Mouse (Mus musculus): ENCODE results near the gene Aldoc. TPM values are rescaled to one million over a fixed set of nuclear protein-coding genes. Genes with fewer than 3 reads are reported as not detected.

The Aldoc gene
- polyA plus RNA-seq, 1 experiment from 2014 or later = 4.3 TPM

GRCm38 (mm10) chr11:78344328-78344889 is 21.6 kb downstream of the Aldoc start:
- 79% methylated on average over 6 of the region's 6 CpGs for WGBS
- peaks cover 24% of the 10 kb centered on the region for H3K4me1 ChIP-seq (ENCODE audit: control insufficient read depth, insufficient read depth, low read length)
- peak overlapping the region; percentile 38; the same call in 1 of the 2 replicates for H3K27ac ChIP-seq (ENCODE audit: low read depth, low read length)
- no peaks in the 10 kb centered on the region for H3K27me3 ChIP-seq (ENCODE audit: control insufficient read depth, insufficient read depth, low read length)
- peaks cover 17% of the 10 kb centered on the region; the same call in 1 of the 2 replicates for H3K36me3 ChIP-seq (ENCODE audit: control insufficient read depth, insufficient read depth, low read length)
- ATAC-seq (ENCODE audit: low FRiP score, low TSS enrichment) = no peak
- peak overlapping the region; percentile 87 for H3K4me3 ChIP-seq (ENCODE audit: low read length)
- peak overlapping the region; percentile 82 for H3K9ac ChIP-seq (ENCODE audit: low read depth, low read length)
- peak overlapping the region; percentile 88 for H3K4me2 ChIP-seq (replicated peaks; ENCODE audit: low read depth, low read length)
- no peaks in the 10 kb centered on the region for H3K9me3 ChIP-seq (ENCODE audit: control insufficient read depth, low read length)

GRCm38 (mm10) chr11:78344890-78345715 is 22.3 kb downstream of the Aldoc start:
- no peak overlapping the region for H3K27ac ChIP-seq (ENCODE audit: low read depth, low read length)
- peak overlapping the region; percentile 87 for H3K4me3 ChIP-seq (ENCODE audit: low read length)

GRCm38 (mm10) chr11:78345801-78346200 is 23.0 kb downstream of the Aldoc start:
- Histone ChIP-seq H3K27ac (ENCODE audit: low read depth, low read length) (no peak overlapping the region), H3K4me3 (ENCODE audit: low read length) (no peak overlapping the region), H3K9me3 (ENCODE audit: control insufficient read depth, low read length) (no peaks in the 10 kb centered on the region), H3K27me3 (ENCODE audit: control insufficient read depth, insufficient read depth, low read length) (no peaks in the 10 kb centered on the region), H3K4me1 (ENCODE audit: control insufficient read depth, insufficient read depth, low read length) (peaks cover 24% of the 10 kb centered on the region), H3K4me2 (replicated peaks; ENCODE audit: low read depth, low read length) (no peak overlapping the region), H3K9ac (ENCODE audit: low read depth, low read length) (no peak overlapping the region), H3K36me3 (ENCODE audit: control insufficient read depth, insufficient read depth, low read length) (peaks cover 10% of the 10 kb centered on the region; the same call in 1 of the 2 replicates)
- ATAC-seq (ENCODE audit: low FRiP score, low TSS enrichment) = no peak
- 79% methylated on average over 7 of the region's 7 CpGs for WGBS

More at GRCm38 (mm10) chr11:78344890-78345715, 22.3 kb downstream of the Aldoc start:
- no peak for ATAC-seq (ENCODE audit: low FRiP score, low TSS enrichment)
- Histone ChIP-seq H3K36me3 (ENCODE audit: control insufficient read depth, insufficient read depth, low read length) (peaks cover 11% of the 10 kb centered on the region; the same call in 1 of the 2 replicates), H3K4me2 (replicated peaks; ENCODE audit: low read depth, low read length) (peak overlapping the region; percentile 88), H3K27me3 (ENCODE audit: control insufficient read depth, insufficient read depth, low read length) (no peaks in the 10 kb centered on the region), H3K4me1 (ENCODE audit: control insufficient read depth, insufficient read depth, low read length) (peaks cover 24% of the 10 kb centered on the region), H3K9ac (ENCODE audit: low read depth, low read length) (peak overlapping the region; percentile 37), H3K9me3 (ENCODE audit: control insufficient read depth, low read length) (no peaks in the 10 kb centered on the region)
- 40% methylated on average over 8 of the region's 8 CpGs for whole genome bisulfite sequencing

GRCm38 (mm10) chr11:78346326-78347069 is 23.7 kb downstream of the Aldoc start:
- H3K4me2 ChIP-seq (replicated peaks; ENCODE audit: low read depth, low read length) = no peak overlapping the region; the same call in 1 of the 2 replicates
- H3K4me3 ChIP-seq (ENCODE audit: low read length) = no peak overlapping the region
- no peaks in the 10 kb centered on the region for H3K9me3 ChIP-seq (ENCODE audit: control insufficient read depth, low read length)
- peaks cover 24% of the 10 kb centered on the region for H3K4me1 ChIP-seq (ENCODE audit: control insufficient read depth, insufficient read depth, low read length)
- WGBS = 86% methylated on average over 6 of the region's 6 CpGs
- no peaks in the 10 kb centered on the region for H3K27me3 ChIP-seq (ENCODE audit: control insufficient read depth, insufficient read depth, low read length)
- H3K36me3 ChIP-seq (ENCODE audit: control insufficient read depth, insufficient read depth, low read length) = peaks cover 10% of the 10 kb centered on the region; the same call in 1 of the 2 replicates
- no peak overlapping the region for H3K27ac ChIP-seq (ENCODE audit: low read depth, low read length)
- H3K9ac ChIP-seq (ENCODE audit: low read depth, low read length) = no peak overlapping the region
- ATAC-seq (ENCODE audit: low FRiP score, low TSS enrichment) = no peak

- Histone ChIP-seq H3K9me3 (ENCODE audit: control insufficient read depth, low read length) (no peaks in the 10 kb centered on the region), H3K4me3 (ENCODE audit: low read length) (no peak overlapping the region), H3K27me3 (ENCODE audit: control insufficient read depth, insufficient read depth, low read length) (no peaks in the 10 kb centered on the region), H3K27ac (ENCODE audit: low read depth, low read length) (no peak overlapping the region), H3K4me1 (ENCODE audit: control insufficient read depth, insufficient read depth, low read length) (peaks cover 24% of the 10 kb centered on the region), H3K36me3 (ENCODE audit: control insufficient read depth, insufficient read depth, low read length) (peaks cover 10% of the 10 kb centered on the region; the same call in 1 of the 2 replicates), H3K4me2 (replicated peaks; ENCODE audit: low read depth, low read length) (no peak overlapping the region), H3K9ac (ENCODE audit: low read depth, low read length) (no peak overlapping the region)
- WGBS = 89% methylated on average over 10 of the region's 10 CpGs
- ATAC-seq (ENCODE audit: low FRiP score, low TSS enrichment) = no peak
These were observed 24.4 kb downstream of the Aldoc start for GRCm38 (mm10) chr11:78347070-78347754.

GRCm38 (mm10) chr11:78347908-78348307 is 25.1 kb downstream of the Aldoc start:
- H3K27me3 ChIP-seq (ENCODE audit: control insufficient read depth, insufficient read depth, low read length) = no peaks in the 10 kb centered on the region
- no peak overlapping the region for H3K27ac ChIP-seq (ENCODE audit: low read depth, low read length)
- H3K4me1 ChIP-seq (ENCODE audit: control insufficient read depth, insufficient read depth, low read length) = peaks cover 24% of the 10 kb centered on the region
- no peak overlapping the region for H3K9ac ChIP-seq (ENCODE audit: low read depth, low read length)
- peaks cover 10% of the 10 kb centered on the region; the same call in 1 of the 2 replicates for H3K36me3 ChIP-seq (ENCODE audit: control insufficient read depth, insufficient read depth, low read length)
- H3K4me3 ChIP-seq (ENCODE audit: low read length) = no peak overlapping the region
- no peaks in the 10 kb centered on the region for H3K9me3 ChIP-seq (ENCODE audit: control insufficient read depth, low read length)
- WGBS = 85% methylated on average over 9 of the region's 9 CpGs
- no peak for ATAC-seq (ENCODE audit: low FRiP score, low TSS enrichment)
- no peak overlapping the region for H3K4me2 ChIP-seq (replicated peaks; ENCODE audit: low read depth, low read length)

- Histone ChIP-seq H3K4me3 (ENCODE audit: low read length) (no peak overlapping the region), H3K36me3 (ENCODE audit: control insufficient read depth, insufficient read depth, low read length) (peaks cover 10% of the 10 kb centered on the region; the same call in 1 of the 2 replicates), H3K27ac (ENCODE audit: low read depth, low read length) (no peak overlapping the region), H3K4me2 (replicated peaks; ENCODE audit: low read depth, low read length) (no peak overlapping the region), H3K27me3 (ENCODE audit: control insufficient read depth, insufficient read depth, low read length) (no peaks in the 10 kb centered on the region), H3K9me3 (ENCODE audit: control insufficient read depth, low read length) (no peaks in the 10 kb centered on the region), H3K9ac (ENCODE audit: low read depth, low read length) (no peak overlapping the region), H3K4me1 (ENCODE audit: control insufficient read depth, insufficient read depth, low read length) (peaks cover 24% of the 10 kb centered on the region)
- WGBS = 39% methylated on average over 7 of the region's 7 CpGs
- no peak for ATAC-seq (ENCODE audit: low FRiP score, low TSS enrichment)
These were observed 25.7 kb downstream of the Aldoc start for GRCm38 (mm10) chr11:78348474-78348873.

GRCm38 (mm10) chr11:78349441-78350358 is 26.9 kb downstream of the Aldoc start:
- no peak overlapping the region for H3K4me3 ChIP-seq (ENCODE audit: low read length)
- WGBS = 70% methylated on average over 4 of the region's 4 CpGs
- no peak overlapping the region for H3K27ac ChIP-seq (ENCODE audit: low read depth, low read length)
- H3K9me3 ChIP-seq (ENCODE audit: control insufficient read depth, low read length) = no peaks in the 10 kb centered on the region
- peaks cover 10% of the 10 kb centered on the region; the same call in 1 of the 2 replicates for H3K36me3 ChIP-seq (ENCODE audit: control insufficient read depth, insufficient read depth, low read length)
- no peak for ATAC-seq (ENCODE audit: low FRiP score, low TSS enrichment)
- peaks cover 14% of the 10 kb centered on the region for H3K4me1 ChIP-seq (ENCODE audit: control insufficient read depth, insufficient read depth, low read length)
- H3K9ac ChIP-seq (ENCODE audit: low read depth, low read length) = no peak overlapping the region
- no peaks in the 10 kb centered on the region for H3K27me3 ChIP-seq (ENCODE audit: control insufficient read depth, insufficient read depth, low read length)
- H3K4me2 ChIP-seq (replicated peaks; ENCODE audit: low read depth, low read length) = no peak overlapping the region
